Mouse (Mus musculus) heart, embryonic 15.5 days (tissue): ENCODE data around the gene Sntb2. TPM values are rescaled to one million over a fixed set of nuclear protein-coding genes. Genes with fewer than 3 reads are reported as not detected.
"Not testable (repeated sequence)": the region's sequence is repeated elsewhere in the genome, so short reads cannot be mapped to it uniquely, and the experiment has no call there.

ENCODE experiments used
- ATAC-seq: fragments of 200-750 bp; cut with Nextera tagmentation; replicated peaks from 2 replicates; pipeline ENCODE4 v1.8.0; 2017; ENCODE audit warnings: low read depth, moderate TSS enrichment; ENCODE audit not compliant: insufficient number of reproducible peaks, insufficient read depth, low FRiP score
- H3K27ac ChIP-seq: fragments of 300-500 bp; sonication (generic); 2 replicates; pipeline ENCODE4 v1.5.1; 2015; ENCODE audit warnings: mild to moderate bottlenecking, inconsistent platforms
- H3K27me3 ChIP-seq: fragments of 300-500 bp; sonication (generic); 2 replicates; pipeline ENCODE4 v1.6.1; 2015; ENCODE audit warnings: inconsistent platforms
- H3K36me3 ChIP-seq: fragments of 300-500 bp; sonication (generic); 2 replicates; pipeline ENCODE4 v1.6.1; 2015; ENCODE audit warnings: mild to moderate bottlenecking, inconsistent platforms
- H3K4me1 ChIP-seq: fragments of 300-500 bp; sonication (generic); replicated peaks from 2 replicates; pipeline ENCODE4 v1.6.1; 2015; ENCODE audit warnings: inconsistent platforms
- H3K4me2 ChIP-seq: fragments of 300-500 bp; sonication (generic); 2 replicates; pipeline ENCODE4 v1.6.1; 2015; ENCODE audit warnings: inconsistent platforms, mild to moderate bottlenecking, moderate library complexity
- H3K4me3 ChIP-seq: fragments of 300-500 bp; sonication (generic); 2 replicates; pipeline ENCODE4 v1.5.1; 2015; ENCODE audit warnings: mild to moderate bottlenecking, inconsistent platforms
- H3K9ac ChIP-seq: fragments of 300-500 bp; sonication (generic); 2 replicates; pipeline ENCODE4 v1.6.1; 2015; ENCODE audit warnings: mild to moderate bottlenecking, inconsistent platforms
- H3K9me3 ChIP-seq: fragments of 300-500 bp; sonication (generic); replicated peaks from 2 replicates; pipeline ENCODE4 v1.6.1; 2016; ENCODE audit warnings: inconsistent platforms
- WGBS: fragments of 180-500 bp; shearing (Covaris S2); methylation state at CpG from one replicate; pipeline ENCODE4 v1.1.7; 2015; ENCODE audit warnings: mixed read lengths; 5-methylcytosine and 5-hydroxymethylcytosine counted together
- polyA plus RNA-seq: library from polyadenylated mRNA; unstranded; fragments of >200 nt; fragmentation: Nextera tagmentation; extraction: Ambion mirVana; gene quantifications from 2 replicates; pipeline ENCODE4 v1.2.1, GENCODE M21; 2015

Gene Sntb2
- polyA plus RNA-seq, 1 experiment from 2014 or later = 12.6 TPM

DNA sequence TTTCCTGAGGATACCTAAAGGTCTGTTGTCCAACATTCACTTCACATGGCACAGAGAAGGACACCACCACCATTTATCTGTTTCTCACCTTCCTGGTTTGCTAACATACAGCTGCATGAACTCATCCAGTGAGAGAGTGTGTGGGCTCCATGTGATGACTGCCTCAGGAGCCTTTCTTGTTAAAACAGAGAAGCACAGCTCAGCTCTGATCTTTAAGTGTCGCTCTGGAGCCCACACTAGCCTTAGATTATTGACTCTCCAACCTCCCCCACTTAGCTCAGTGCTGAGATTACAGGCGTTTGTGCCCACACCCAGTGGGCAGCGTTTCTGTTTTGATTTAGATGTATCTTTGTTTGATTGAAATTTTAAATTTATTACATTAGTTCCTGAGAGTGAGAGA, 72.2 kb downstream of the Sntb2 start:
- ATAC-seq = no peak
- 80% methylated on average over 3 of the region's 3 CpGs for WGBS
- H3K36me3 ChIP-seq = peaks cover 23% of the 10 kb centered on the region
- no peak overlapping the region for H3K9ac ChIP-seq
- no peak overlapping the region for H3K27ac ChIP-seq
- H3K4me2 ChIP-seq = no peak overlapping the region
- H3K27me3 ChIP-seq = no peaks in the 10 kb centered on the region
- H3K4me1 ChIP-seq = peaks cover 4% of the 10 kb centered on the region; the same call in 1 of the 2 replicates
- no peak overlapping the region for H3K4me3 ChIP-seq
- no peaks in the 10 kb centered on the region for H3K9me3 ChIP-seq

DNA sequence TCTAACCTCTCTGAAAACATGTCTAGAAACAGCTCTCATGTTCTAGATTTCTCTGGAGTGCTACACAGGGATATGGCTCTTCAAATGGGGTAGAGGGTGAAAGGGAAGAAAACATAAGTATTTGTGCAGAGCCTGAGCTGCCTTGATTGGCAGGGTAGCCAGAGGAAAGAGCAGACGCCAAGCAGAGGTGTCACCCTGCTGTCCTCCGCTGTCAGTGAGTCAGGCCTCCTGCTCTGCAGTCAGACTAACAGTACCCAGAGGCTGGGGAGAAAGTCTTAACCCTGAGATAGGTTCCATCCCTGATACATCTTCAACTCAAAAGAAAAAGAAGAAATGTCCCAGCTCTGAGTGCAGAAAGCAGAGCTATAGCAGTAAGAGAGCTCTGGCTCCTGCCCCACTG, 77.1 kb downstream of the Sntb2 start:
- H3K27ac ChIP-seq = no peak overlapping the region
- no peaks in the 10 kb centered on the region for H3K4me1 ChIP-seq
- H3K9me3 ChIP-seq = no peaks in the 10 kb centered on the region
- H3K27me3 ChIP-seq = no peaks in the 10 kb centered on the region
- no peak overlapping the region for H3K4me3 ChIP-seq
- no peak overlapping the region for H3K9ac ChIP-seq
- H3K4me2 ChIP-seq = no peak overlapping the region
- peaks cover 26% of the 10 kb centered on the region for H3K36me3 ChIP-seq
- no peak for ATAC-seq
- WGBS = 65% methylated on average over 2 of the region's 2 CpGs

DNA sequence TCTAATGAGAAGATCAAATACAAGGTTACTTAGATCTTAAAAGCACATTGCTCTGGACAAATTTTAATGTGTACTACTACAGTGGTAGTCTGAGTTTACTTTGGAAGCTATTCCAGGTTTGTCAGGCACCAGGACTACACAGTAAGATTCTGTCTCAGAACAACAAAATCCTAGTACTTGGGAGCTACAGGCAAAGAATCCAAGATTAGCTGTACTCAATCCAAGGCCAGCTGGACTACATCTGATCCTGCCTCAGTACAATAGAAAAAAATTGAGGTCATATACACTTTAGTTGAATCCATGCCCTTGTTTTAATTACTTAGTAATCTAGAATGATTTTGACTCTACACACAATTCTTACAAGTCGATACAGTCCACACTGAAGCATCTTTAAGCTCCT, 79.4 kb downstream of the Sntb2 start:
- H3K27ac ChIP-seq = no peak overlapping the region
- ATAC-seq = no peak
- peaks cover 19% of the 10 kb centered on the region for H3K36me3 ChIP-seq
- H3K4me1 ChIP-seq = no peaks in the 10 kb centered on the region
- no peaks in the 10 kb centered on the region for H3K9me3 ChIP-seq
- no peak overlapping the region for H3K4me2 ChIP-seq
- H3K4me3 ChIP-seq = no peak overlapping the region
- no peaks in the 10 kb centered on the region for H3K27me3 ChIP-seq
- WGBS = 84% methylated on average over 1 of the region's 1 CpGs
- no peak overlapping the region for H3K9ac ChIP-seq

DNA sequence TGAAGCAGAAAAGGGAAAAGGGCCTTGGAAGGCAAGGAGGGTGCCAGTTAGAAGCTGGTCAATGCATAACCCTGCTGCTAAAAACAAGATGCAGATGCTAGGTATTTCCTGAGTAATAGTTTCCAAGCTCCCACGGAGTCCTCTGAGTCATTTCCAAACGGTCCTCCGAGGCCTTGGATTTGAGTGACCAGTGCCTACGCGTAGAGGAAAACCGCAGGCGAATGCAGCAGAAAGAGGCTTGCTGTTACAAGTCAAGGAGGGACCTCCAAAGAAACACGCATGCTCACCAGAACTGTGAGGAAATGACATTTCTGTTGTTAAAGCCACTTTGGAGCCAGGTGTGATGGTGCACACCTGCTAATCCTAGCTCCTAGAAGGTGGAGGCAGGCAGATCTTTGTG, 87.9 kb downstream of the Sntb2 start:
- no peak overlapping the region for H3K4me2 ChIP-seq
- H3K9me3 ChIP-seq = no peaks in the 10 kb centered on the region
- H3K36me3 ChIP-seq = no peaks in the 10 kb centered on the region
- H3K4me1 ChIP-seq = no peaks in the 10 kb centered on the region
- H3K4me3 ChIP-seq = no peak overlapping the region
- H3K9ac ChIP-seq = no peak overlapping the region
- no peaks in the 10 kb centered on the region for H3K27me3 ChIP-seq
- H3K27ac ChIP-seq = no peak overlapping the region
- WGBS = 83% methylated on average over 8 of the region's 8 CpGs
- no peak for ATAC-seq

DNA sequence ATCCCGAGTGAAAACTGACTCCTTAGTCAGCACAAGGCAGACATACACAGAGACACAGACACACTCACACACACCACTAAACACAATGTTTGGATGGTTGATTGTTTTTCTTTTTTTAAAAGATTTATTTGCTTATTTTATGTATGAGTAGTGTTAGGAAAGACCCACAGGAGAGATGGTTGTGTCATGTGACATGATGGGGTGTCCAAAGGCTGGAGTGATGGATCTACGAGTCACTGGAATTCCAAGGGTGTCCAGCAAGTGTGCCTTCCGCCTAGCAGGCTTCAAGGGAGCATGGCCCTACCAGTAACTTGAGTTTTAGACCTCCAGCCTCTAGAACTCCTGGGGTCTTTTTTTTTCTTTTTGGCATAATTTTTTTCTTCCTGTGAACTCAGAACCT, 93.8 kb downstream of the Sntb2 start:
- peaks cover 17% of the 10 kb centered on the region for H3K4me1 ChIP-seq

GRCm38 (mm10) chr8:107030058-107030457, 94.5 kb downstream of the Sntb2 start:
- Histone ChIP-seq H3K9ac (no peak overlapping the region), H3K27ac (no peak overlapping the region), H3K4me2 (no peak overlapping the region), H3K9me3 (no peaks in the 10 kb centered on the region), H3K4me1 (peaks cover 17% of the 10 kb centered on the region), H3K36me3 (no peaks in the 10 kb centered on the region), H3K4me3 (no peak overlapping the region), H3K27me3 (no peaks in the 10 kb centered on the region)
- 65% methylated on average over 5 of the region's 5 CpGs for WGBS
- ATAC-seq = no peak

More for the DNA sequence above, 93.8 kb downstream of the Sntb2 start:
- Histone ChIP-seq H3K27me3 (no peaks in the 10 kb centered on the region), H3K36me3 (no peaks in the 10 kb centered on the region), H3K9ac (no peak overlapping the region), H3K27ac (no peak overlapping the region), H3K4me3 (no peak overlapping the region), H3K9me3 (no peaks in the 10 kb centered on the region), H3K4me2 (no peak overlapping the region)
- no peak for ATAC-seq
- WGBS = 74% methylated on average over 3 of the region's 3 CpGs

DNA sequence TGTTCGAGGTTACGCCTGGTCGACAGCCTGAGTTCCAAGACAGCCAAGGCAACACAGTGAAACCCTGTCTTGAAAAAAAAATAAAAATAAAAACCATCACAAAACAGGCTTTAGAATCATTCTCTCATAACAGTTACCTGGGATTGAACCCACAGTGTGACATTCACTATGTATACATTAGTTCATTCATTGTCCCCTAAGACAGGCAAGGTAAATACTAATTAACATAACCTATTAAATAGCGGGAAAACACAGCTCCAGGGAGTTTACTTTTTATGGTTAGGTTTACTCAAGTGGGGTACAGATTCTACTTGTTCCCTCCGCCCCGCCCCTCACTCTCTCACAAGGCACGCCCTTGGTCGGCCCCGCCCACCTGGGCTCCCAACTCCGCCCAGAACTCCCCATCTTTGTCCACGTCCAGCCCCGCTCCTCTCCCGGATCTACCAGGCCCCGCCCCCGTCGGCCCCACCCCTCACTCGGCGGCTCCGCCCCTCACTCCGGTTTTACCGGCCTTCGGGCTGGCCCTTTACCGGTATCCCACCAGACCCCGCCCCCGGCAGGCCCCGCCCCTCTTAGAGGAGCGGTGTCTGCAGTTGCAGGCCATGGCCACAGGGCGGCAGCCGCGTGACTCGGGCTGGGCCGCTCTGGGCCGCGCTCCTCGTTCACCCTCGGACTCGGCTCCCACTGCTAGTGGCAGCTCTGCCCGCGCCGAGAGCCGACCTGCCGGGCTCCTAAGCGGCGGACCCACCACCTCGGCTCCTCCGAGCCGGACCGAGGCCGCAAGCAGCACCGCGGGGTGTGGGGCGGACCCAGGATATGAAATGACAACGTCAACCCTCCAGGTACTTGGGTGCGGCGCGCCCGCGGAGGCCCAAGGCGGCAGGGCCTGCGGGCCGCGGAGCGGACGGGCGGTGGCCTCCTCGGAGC, 95.4 kb downstream of the Sntb2 start, which contains the start of gene Vps4a:
Gene Vps4a (plus strand): TSS at position 573 of the 927 bp plus-strand sequence.
- H3K36me3 ChIP-seq = no peaks in the 10 kb centered on the region
- H3K4me3 ChIP-seq = peak within 1 kb of the TSS; percentile 98
- H3K4me1 ChIP-seq = peaks cover 17% of the 10 kb centered on the region
- H3K4me2 ChIP-seq = peak within 1 kb of the TSS; percentile 88
- no peaks in the 10 kb centered on the region for H3K9me3 ChIP-seq
- peak within 1 kb of the TSS; percentile 85 for H3K9ac ChIP-seq
- H3K27ac ChIP-seq = peak within 1 kb of the TSS; percentile 75
- no peaks in the 10 kb centered on the region for H3K27me3 ChIP-seq
- ATAC-seq = peak; percentile 94
- WGBS = 4% methylated on average over 66 of the region's 66 CpGs

DNA sequence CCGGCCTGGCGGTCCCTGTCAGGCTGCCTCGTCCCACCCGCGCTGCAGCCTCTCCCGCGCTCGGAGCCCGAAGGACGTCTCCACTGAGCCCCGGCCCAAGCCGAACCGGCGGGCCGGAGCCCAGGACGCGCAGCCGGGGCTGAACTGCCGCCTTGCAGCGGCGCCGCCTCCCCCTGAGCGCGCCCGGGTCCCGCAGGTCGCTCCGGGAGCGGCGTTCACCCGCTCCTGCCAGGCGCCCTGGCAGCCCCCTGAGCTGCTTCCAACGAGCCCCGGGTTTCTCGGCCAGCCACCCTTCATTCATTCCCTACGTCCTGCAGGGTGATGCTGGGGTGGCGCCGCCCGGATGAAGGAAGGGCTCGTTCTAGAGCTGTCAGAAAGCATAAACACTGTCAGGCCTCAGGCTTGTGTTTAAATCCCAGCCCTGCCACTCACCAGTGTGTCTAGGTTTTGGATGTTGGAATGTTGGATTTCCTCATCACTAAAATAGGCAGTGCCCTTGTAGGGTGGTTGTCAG, 96.1 kb downstream of the Sntb2 start:
- H3K27ac ChIP-seq = peak overlapping the region; percentile 75
- no peaks in the 10 kb centered on the region for H3K27me3 ChIP-seq
- peak overlapping the region; percentile 98 for H3K4me3 ChIP-seq
- H3K4me2 ChIP-seq = peak overlapping the region; percentile 88
- peaks cover 22% of the 10 kb centered on the region for H3K4me1 ChIP-seq
- no peaks in the 10 kb centered on the region for H3K9me3 ChIP-seq
- WGBS = under 1% methylated on average over 40 of the region's 40 CpGs
- H3K9ac ChIP-seq = peak overlapping the region; percentile 85
- peaks cover 4% of the 10 kb centered on the region for H3K36me3 ChIP-seq
- ATAC-seq = peak; percentile 41; the same call in 1 of the 2 replicates

DNA sequence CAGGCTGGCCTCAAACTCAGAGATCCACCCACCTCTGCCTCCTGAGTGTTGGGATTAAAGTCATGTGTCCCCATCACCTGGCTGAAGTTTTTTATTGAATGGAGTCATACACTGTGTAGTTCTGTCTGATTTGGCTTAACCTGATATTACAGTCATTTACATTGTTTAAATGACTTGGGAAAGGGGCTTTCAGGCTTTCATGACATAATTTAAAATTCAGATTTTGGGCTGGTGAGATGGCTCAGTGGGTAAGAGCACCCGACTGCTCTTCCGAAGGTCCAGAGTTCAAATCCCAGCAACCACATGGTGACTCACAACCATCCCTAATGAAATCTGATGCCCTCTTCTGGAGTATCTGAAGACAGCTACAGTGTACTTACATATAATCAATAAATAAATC, 98.1 kb downstream of the Sntb2 start:
- not testable (repeated sequence) for H3K9ac ChIP-seq, H3K4me3 ChIP-seq, H3K27me3 ChIP-seq, H3K27ac ChIP-seq, ATAC-seq, H3K9me3 ChIP-seq, H3K4me2 ChIP-seq
- Histone ChIP-seq H3K4me1 (peaks cover 23% of the 10 kb centered on the region), H3K36me3 (peaks cover 12% of the 10 kb centered on the region)
- 96% methylated on average over 2 of the region's 2 CpGs for WGBS

DNA sequence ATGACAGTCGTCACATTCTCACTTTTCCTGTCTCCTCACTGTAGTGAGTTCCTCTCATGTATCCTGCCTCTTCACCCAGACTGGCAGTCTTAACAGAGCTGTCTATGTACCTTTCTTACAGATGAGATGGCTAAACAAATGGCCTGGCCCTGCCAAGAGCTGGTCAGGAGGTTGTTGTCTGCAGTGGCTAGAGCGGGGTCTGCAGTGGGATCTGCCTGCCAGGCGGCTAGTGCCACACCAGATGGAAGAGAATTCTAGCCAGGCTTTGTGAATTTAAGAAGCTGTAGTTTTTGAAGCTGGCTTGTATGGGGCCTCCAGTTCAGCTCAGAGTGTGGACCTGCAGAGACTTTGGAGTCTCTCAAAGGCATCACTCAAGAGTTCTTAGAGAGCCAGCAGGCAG, 100.1 kb downstream of the Sntb2 start:
- Histone ChIP-seq H3K27ac (no peak overlapping the region), H3K9me3 (no peaks in the 10 kb centered on the region), H3K36me3 (peaks cover 32% of the 10 kb centered on the region), H3K4me2 (no peak overlapping the region), H3K4me3 (no peak overlapping the region), H3K27me3 (no peaks in the 10 kb centered on the region), H3K9ac (no peak overlapping the region), H3K4me1 (peaks cover 23% of the 10 kb centered on the region)
- 89% methylated on average over 3 of the region's 3 CpGs for WGBS
- no peak for ATAC-seq

DNA sequence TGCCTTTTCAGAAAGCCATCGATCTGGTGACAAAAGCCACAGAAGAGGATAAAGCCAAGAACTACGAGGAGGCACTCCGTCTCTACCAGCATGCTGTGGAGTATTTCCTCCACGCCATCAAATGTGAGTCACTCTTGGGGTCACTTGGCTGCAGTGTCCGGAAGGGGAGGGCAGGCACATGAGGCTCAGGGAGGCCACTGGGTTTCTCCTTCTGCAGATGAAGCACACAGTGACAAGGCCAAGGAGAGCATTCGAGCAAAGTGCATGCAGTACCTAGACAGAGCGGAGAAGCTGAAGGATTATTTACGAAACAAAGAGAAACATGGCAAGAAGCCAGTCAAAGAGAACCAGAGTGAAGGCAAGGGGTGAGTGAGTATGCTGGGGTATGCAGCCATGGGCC, 101.1 kb downstream of the Sntb2 start:
- no peak for ATAC-seq
- Histone ChIP-seq H3K4me2 (no peak overlapping the region), H3K9ac (no peak overlapping the region), H3K27ac (0 out of 2 replicates have a peak overlapping the region, but pooled peaks have one; percentile 20), H3K27me3 (no peaks in the 10 kb centered on the region), H3K36me3 (peaks cover 41% of the 10 kb centered on the region), H3K9me3 (no peaks in the 10 kb centered on the region), H3K4me1 (peaks cover 23% of the 10 kb centered on the region), H3K4me3 (no peak overlapping the region)
- WGBS = 78% methylated on average over 8 of the region's 8 CpGs
